Mouse (Mus musculus) testis, adult 2 months (tissue): ENCODE data around the gene C87436. TPM values are rescaled to one million over a fixed set of nuclear protein-coding genes. Genes with fewer than 3 reads are reported as not detected.

ENCODE experiments used
- H3K27ac ChIP-seq: fragments of 200-500 bp; 2 replicates; pipeline ENCODE4 v1.5.1; 2012; ENCODE audit warnings: low read depth, low read length; ENCODE audit not compliant: control insufficient read depth, insufficient read depth
- H3K27me3 ChIP-seq: fragments of 200-500 bp; 2 replicates; pipeline ENCODE4 v1.6.1; 2012; ENCODE audit warnings: mild to moderate bottlenecking, low read length, moderate library complexity; ENCODE audit not compliant: control insufficient read depth, insufficient read depth
- H3K36me3 ChIP-seq: fragments of 200-500 bp; 2 replicates; pipeline ENCODE4 v1.6.1; 2012; ENCODE audit warnings: mild to moderate bottlenecking, low read length; ENCODE audit not compliant: control insufficient read depth, insufficient read depth
- H3K4me1 ChIP-seq: fragments of 200-500 bp; 2 replicates; pipeline ENCODE4 v1.6.1; 2012; ENCODE audit warnings: low read length; ENCODE audit not compliant: control insufficient read depth, insufficient read depth
- H3K4me3 ChIP-seq: fragments of 200-500 bp; 2 replicates; pipeline ENCODE4 v1.5.1; 2012; ENCODE audit warnings: low read depth, mild to moderate bottlenecking, low read length, moderate library complexity, mixed read lengths; ENCODE audit not compliant: control insufficient read depth
- CTCF ChIP-seq: fragments of 200-500 bp; IDR thresholded peaks from 2 replicates; pipeline ENCODE4 v1.5.1; 2012; ENCODE audit warnings: low read depth, mild to moderate bottlenecking, inconsistent platforms, low read length, moderate library complexity; ENCODE audit not compliant: control insufficient read depth, insufficient read depth, insufficient replicate concordance
- POLR2A ChIP-seq: fragments of 200-500 bp; IDR thresholded peaks from 2 replicates; pipeline ENCODE4 v1.6.1; 2012; ENCODE audit warnings: low read depth, mild to moderate bottlenecking, inconsistent platforms, low read length, moderate library complexity; ENCODE audit not compliant: control insufficient read depth
- polyA plus RNA-seq: library from polyadenylated mRNA; depleted of rRNA; stranded (reverse); fragments of >200 nt; gene quantifications from 2 replicates; pipeline ENCODE4 v1.2.3, GENCODE M21; 2012

C87436 gene
- polyA plus RNA-seq, 1 experiment, result 77.1 TPM

GRCm38 (mm10) chr6:86396581-86397256, 41.5 kb upstream of the C87436 start, which contains the start of gene Pcyox1:
Gene Pcyox1 (minus strand): TSS chr6:86397154.
- Histone ChIP-seq H3K27me3 (no peaks in the 10 kb centered on the region), H3K4me3 (peak within 1 kb of the TSS; percentile 88), H3K36me3 (no peaks in the 10 kb centered on the region), H3K27ac (peak within 1 kb of the TSS; percentile 28; the same call in 1 of the 2 replicates), H3K4me1 (peaks cover 5% of the 10 kb centered on the region)
- no peak for TF ChIP-seq CTCF
- peak; percentile 76 for TF ChIP-seq POLR2A

GRCm38 (mm10) chr6:86397257-86397980, 40.8 kb upstream of the C87436 start:
- H3K27ac ChIP-seq, result peak overlapping the region; percentile 28; the same call in 1 of the 2 replicates
- no peaks in the 10 kb centered on the region for H3K36me3 ChIP-seq
- H3K4me3 ChIP-seq, result peak overlapping the region; percentile 88
- H3K27me3 ChIP-seq, result no peaks in the 10 kb centered on the region
- TF ChIP-seq CTCF, result no peak
- no peak for TF ChIP-seq POLR2A
- H3K4me1 ChIP-seq, result peaks cover 5% of the 10 kb centered on the region

DNA sequence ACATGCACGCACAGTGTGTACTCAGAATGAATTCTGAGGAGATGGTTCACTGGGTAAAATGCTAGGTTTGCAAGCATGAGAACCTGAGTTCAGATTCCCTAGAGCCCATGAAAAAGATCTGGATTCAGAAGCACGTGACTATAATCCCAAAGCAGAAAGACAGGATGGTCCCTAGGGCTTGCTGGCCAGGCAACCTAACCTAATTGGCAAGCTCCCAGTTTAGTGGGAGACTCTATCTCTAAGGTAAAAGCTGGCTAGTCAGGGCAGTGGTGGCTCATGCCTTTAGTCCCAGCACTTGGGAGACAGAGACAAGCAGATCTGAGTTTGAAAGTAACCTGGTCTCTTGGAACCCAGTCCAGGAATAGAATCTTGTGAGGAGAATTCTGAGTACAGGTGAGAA, 39.2 kb upstream of the C87436 start:
- Histone ChIP-seq H3K4me1 (peaks cover 5% of the 10 kb centered on the region), H3K36me3 (no peaks in the 10 kb centered on the region), H3K27me3 (no peaks in the 10 kb centered on the region), H3K4me3 (no peak overlapping the region), H3K27ac (no peak overlapping the region)
- TF ChIP-seq POLR2A (no peak), CTCF (no peak)

DNA sequence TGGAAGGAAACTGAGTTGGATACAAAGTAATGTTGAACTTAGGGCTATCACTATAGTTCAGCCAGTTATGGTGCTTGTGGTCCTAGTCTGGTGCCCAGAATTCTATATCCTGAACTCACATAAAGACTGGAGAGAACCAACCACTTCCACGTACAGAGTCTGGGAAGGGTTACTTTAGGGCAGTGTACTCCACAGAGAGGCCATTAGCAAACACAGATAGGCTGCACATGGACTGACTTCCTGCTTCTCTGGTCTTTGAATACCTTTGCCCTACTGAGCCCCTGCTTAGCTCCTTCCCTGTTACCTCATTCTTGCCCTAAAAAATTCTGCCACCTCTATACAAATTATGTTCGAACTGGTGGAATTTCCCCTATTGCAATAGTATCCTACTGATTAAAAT, 38.2 kb upstream of the C87436 start:
- H3K27me3 ChIP-seq, result no peaks in the 10 kb centered on the region
- no peak overlapping the region for H3K27ac ChIP-seq
- H3K4me1 ChIP-seq, result peaks cover 5% of the 10 kb centered on the region
- H3K36me3 ChIP-seq, result no peaks in the 10 kb centered on the region
- no peak overlapping the region for H3K4me3 ChIP-seq
- TF ChIP-seq CTCF, result no peak
- no peak for TF ChIP-seq POLR2A

GRCm38 (mm10) chr6:86400972-86401371, 37.2 kb upstream of the C87436 start:
- Histone ChIP-seq H3K4me1 (peaks cover 2% of the 10 kb centered on the region), H3K4me3 (no peak overlapping the region), H3K36me3 (no peaks in the 10 kb centered on the region), H3K27ac (no peak overlapping the region), H3K27me3 (no peaks in the 10 kb centered on the region)
- TF ChIP-seq CTCF (peak; percentile 41; the same call in 1 of the 2 replicates), POLR2A (no peak)

DNA sequence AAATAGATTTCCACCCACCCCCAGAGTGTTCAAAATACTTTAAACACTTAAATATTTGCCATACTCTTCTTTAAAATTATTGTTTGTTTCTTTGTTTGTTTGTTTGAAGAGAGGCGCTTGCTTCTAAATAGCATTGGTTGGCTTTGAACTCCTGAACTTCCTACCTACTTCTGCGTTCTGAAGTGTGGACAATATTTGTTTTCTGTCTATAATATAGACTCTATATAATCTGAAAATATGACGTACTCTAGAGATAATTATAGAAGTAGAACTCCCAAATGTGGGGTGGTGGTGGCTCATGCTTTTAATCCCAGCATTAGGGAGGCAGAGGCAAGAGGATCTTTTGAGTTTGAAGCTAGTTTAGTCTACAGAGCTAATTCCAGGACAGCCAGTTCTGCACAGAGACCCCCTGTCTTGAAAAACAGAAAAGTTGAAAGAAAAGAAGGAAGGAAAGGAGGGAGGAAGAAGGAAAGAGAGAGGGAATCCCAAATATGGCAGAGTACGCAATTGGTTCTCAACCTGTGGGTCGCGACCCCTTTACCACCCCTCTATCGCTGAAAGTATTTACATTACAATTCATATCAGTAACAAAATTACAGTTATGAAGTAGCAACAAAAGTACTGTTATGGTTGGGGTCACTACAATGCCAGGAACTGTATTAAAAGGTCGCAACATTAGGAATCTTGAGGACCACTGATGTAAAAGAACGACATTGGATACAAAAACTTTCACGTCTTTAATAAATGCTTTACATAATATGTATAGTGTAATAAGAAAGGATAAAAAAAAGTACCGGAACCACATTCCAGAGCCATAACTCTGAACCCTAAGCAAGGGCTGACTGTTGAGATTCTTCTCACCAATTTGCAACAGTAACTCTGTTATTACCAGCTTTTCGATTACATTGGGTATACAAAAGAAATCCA, 35.2 kb upstream of the C87436 start:
- TF ChIP-seq POLR2A (no peak), CTCF (no peak)
- Histone ChIP-seq H3K4me1 (no peaks in the 10 kb centered on the region; the same call in 1 of the 2 replicates), H3K36me3 (0 out of 2 replicates have a peak, but pooled peaks cover 1% of the 10 kb centered on the region), H3K4me3 (no peak overlapping the region), H3K27me3 (no peaks in the 10 kb centered on the region), H3K27ac (no peak overlapping the region)

DNA sequence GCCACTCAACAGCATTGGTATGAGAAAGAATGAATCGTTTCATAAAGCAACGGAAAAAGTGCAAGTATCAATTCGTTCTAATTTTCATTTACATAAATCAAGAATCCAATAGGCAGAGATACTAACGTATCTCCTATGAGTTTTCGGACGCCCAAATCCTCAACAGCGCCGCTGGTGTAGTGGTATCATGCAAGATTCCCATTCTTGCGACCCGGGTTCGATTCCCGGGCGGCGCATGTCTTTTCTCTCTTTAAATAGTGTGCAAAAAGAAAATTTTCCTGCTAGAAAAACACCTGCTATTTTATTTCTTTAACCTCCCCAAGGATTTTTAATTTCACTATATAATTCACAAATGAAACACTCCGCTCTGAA, 34.5 kb upstream of the C87436 start:
- Histone ChIP-seq H3K27ac (no peak overlapping the region), H3K4me3 (peak overlapping the region; percentile 90), H3K4me1 (no peaks in the 10 kb centered on the region; the same call in 1 of the 2 replicates), H3K36me3 (0 out of 2 replicates have a peak, but pooled peaks cover 1% of the 10 kb centered on the region), H3K27me3 (no peaks in the 10 kb centered on the region)
- TF ChIP-seq POLR2A, result no peak
- TF ChIP-seq CTCF, result no peak
